Mouse (Mus musculus) ES-E14 (cell line): ENCODE results near the gene Ccdc9.

Experiments
- CHD2 ChIP-seq: IDR thresholded peaks from 2 replicates; pipeline ENCODE4 v1.6.1; 2014; ENCODE audit warnings: mild to moderate bottlenecking, low read depth, low read length, inconsistent platforms
- HCFC1 ChIP-seq: IDR thresholded peaks from 2 replicates; pipeline ENCODE4 v1.6.1; 2012; ENCODE audit warnings: low read length, inconsistent platforms, borderline replicate concordance; ENCODE audit not compliant: insufficient read depth
- MAFK ChIP-seq: IDR thresholded peaks from 2 replicates; pipeline ENCODE4 v1.6.1; 2014; ENCODE audit warnings: mild to moderate bottlenecking, low read depth, low read length, inconsistent platforms; ENCODE audit not compliant: insufficient read depth
- ZNF384 ChIP-seq: IDR thresholded peaks from 2 replicates; pipeline ENCODE4 v1.6.1; 2012; ENCODE audit warnings: low read depth, low read length, inconsistent platforms

DNA sequence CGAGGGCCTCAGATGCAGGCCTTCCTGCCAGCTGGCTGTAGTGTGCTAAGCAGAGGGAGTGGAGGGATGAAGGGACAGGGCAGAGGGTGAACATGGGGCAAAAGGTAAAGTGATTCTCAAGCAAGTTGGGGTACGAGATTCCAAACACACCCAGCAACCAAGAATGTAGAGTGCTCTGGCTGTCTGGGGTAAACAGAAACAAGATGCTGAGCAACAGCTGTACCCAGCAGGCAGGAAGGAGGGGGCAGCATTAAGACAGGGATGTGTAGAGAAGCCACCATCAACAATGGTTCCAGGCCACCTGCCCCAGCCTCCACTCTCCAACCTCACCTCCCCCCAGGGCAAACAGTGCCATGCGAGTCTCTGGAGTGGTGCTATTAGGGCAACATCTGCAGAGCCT is 42.6 kb upstream of the Ccdc9 start:
- TF ChIP-seq MAFK, result no peak
- TF ChIP-seq ZNF384, result no peak
- no peak for TF ChIP-seq HCFC1
- no peak for TF ChIP-seq CHD2
